Mouse (Mus musculus): ENCODE data around the gene Ttpal. TPM values are rescaled to one million over a fixed set of nuclear protein-coding genes. Genes with fewer than 3 reads are reported as not detected.

Gene Ttpal
- polyA plus RNA-seq, 1 experiment: 4.8 TPM

DNA sequence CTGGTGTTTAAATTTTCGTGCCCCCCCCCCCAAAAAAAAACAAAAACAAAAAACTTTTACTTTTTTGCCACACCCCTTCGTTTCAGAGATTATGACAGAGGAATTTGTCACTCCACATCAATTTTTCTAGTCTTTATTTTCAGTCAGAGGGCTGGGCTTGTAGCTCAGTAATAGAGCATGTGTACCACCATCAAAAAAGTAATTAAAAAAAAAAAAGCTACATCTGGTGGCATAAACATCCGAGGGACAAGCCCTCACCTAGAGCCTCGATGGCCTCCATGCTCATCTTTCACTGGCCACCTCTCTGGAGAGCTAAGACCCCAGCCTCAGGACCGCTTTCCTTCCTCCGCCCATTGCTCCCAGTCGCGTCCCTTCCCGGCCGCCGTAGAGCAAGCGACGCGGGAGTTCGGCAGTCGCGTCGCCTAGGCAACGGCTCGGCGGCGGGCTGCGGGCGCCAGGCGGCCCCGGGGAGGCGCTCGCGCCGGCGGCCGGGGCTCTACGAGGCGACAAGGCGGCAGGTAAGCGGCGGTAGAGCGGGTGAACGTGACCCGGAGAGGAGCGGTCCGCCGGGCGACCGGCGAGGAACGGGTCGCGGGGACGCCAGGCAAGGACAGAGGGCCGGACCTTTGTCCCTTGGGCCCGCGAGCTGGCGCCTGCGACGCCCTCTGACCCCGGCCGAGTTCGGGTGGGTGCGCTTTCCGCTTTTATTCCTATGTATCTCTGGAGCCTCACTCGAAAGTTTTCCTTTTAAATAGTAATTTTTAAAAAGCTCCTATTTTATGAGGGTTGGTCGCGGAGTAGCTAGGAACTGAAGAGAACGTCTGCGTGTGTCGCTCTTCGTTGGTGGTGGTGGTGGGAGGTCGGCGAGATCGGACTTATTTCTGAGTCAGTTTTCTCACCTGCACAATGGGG, 56.1 kb downstream of the Ttpal start, which contains the start of gene Pkig:
Pkig (plus strand) TSS at position 412 of the 912 bp plus-strand sequence.
- peak within 1 kb of the TSS; percentile 96 for H3K4me3 ChIP-seq (ENCODE audit: insufficient read depth, low read depth, low read length)
- H3K4me1 ChIP-seq (ENCODE audit: control insufficient read depth, insufficient read depth, insufficient read length, low read length): peaks cover 25% of the 10 kb centered on the region
- peak within 1 kb of the TSS; percentile 72 for H3K27ac ChIP-seq (replicated peaks; ENCODE audit: low read depth, low read length)

GRCm38 (mm10) chr2:163658941-163659340, 56.8 kb downstream of the Ttpal start:
- peak overlapping the region; percentile 96 for H3K4me3 ChIP-seq (ENCODE audit: insufficient read depth, low read depth, low read length)
- peak overlapping the region; percentile 72 for H3K27ac ChIP-seq (replicated peaks; ENCODE audit: low read depth, low read length)
- peaks cover 25% of the 10 kb centered on the region for H3K4me1 ChIP-seq (ENCODE audit: control insufficient read depth, insufficient read depth, insufficient read length, low read length)

DNA sequence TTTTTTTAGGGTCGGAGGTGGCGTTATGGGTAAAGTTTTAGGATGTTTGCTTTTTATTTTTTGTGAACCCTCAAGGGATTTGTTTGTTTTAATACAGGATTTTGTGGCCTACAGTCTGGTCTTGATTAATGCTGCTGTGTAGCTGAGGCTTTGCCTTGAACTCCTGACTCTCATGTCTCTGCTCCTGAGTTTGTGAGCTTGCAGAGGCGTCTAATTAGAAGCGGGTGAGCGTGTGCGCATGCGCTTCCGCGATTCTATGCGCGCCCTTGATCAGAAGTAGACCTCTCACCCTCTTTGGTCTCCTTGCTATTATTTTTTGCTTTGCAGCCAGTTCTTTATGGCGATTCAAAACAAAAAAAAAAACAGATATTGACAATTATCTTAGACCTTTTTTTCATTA, 57.3 kb downstream of the Ttpal start:
- Histone ChIP-seq H3K4me3 (ENCODE audit: insufficient read depth, low read depth, low read length) (peak overlapping the region; percentile 96), H3K4me1 (ENCODE audit: control insufficient read depth, insufficient read depth, insufficient read length, low read length) (peaks cover 25% of the 10 kb centered on the region), H3K27ac (replicated peaks; ENCODE audit: low read depth, low read length) (peak overlapping the region; percentile 72)

- Histone ChIP-seq H3K4me1 (ENCODE audit: control insufficient read depth, insufficient read depth, insufficient read length, low read length) (peaks cover 25% of the 10 kb centered on the region), H3K4me3 (ENCODE audit: insufficient read depth, low read depth, low read length) (no peak overlapping the region), H3K27ac (replicated peaks; ENCODE audit: low read depth, low read length) (no peak overlapping the region)
These were observed 58.1 kb downstream of the Ttpal start for GRCm38 (mm10) chr2:163660103-163660701.

GRCm38 (mm10) chr2:163661371-163661850, 59.3 kb downstream of the Ttpal start:
- peaks cover 25% of the 10 kb centered on the region for H3K4me1 ChIP-seq (ENCODE audit: control insufficient read depth, insufficient read depth, insufficient read length, low read length)
- H3K4me3 ChIP-seq (ENCODE audit: insufficient read depth, low read depth, low read length): no peak overlapping the region
- 0 out of 2 replicates have a peak overlapping the region, but pooled peaks have one; percentile 6 for H3K27ac ChIP-seq (replicated peaks; ENCODE audit: low read depth, low read length)

GRCm38 (mm10) chr2:163662076-163662475, 60.0 kb downstream of the Ttpal start:
- peak overlapping the region; percentile 46 for H3K27ac ChIP-seq (replicated peaks; ENCODE audit: low read depth, low read length)
- peaks cover 25% of the 10 kb centered on the region for H3K4me1 ChIP-seq (ENCODE audit: control insufficient read depth, insufficient read depth, insufficient read length, low read length)
- no peak overlapping the region for H3K4me3 ChIP-seq (ENCODE audit: insufficient read depth, low read depth, low read length)

DNA sequence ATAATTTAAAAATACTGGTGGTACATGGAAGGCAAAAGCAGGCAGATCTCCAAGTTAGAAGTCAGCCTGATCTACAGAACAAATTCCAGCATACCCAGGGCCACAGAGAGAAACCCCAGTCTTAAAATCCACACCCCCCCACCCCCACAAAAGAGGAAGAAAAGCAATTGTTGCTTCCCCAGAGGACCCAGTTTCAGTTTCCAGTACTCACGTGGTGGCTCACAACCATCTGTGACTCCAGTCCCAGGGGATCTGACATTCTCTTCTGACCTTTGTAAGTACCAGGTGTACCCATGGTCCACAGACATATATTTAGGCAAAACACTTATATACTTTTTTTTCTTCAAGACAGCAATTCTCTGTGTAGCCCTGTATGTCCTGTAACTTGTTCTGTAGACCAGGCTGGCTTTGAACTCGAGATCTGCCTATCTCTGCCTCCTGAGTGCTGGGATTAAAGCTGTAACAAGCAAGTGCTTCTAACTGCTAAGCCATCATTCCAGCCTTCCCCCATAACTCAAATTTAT, 60.6 kb downstream of the Ttpal start:
- H3K4me3 ChIP-seq (ENCODE audit: insufficient read depth, low read depth, low read length): no peak overlapping the region
- H3K27ac ChIP-seq (replicated peaks; ENCODE audit: low read depth, low read length): 0 out of 2 replicates have a peak overlapping the region, but pooled peaks have one; percentile 12
- H3K4me1 ChIP-seq (ENCODE audit: control insufficient read depth, insufficient read depth, insufficient read length, low read length): peaks cover 25% of the 10 kb centered on the region

DNA sequence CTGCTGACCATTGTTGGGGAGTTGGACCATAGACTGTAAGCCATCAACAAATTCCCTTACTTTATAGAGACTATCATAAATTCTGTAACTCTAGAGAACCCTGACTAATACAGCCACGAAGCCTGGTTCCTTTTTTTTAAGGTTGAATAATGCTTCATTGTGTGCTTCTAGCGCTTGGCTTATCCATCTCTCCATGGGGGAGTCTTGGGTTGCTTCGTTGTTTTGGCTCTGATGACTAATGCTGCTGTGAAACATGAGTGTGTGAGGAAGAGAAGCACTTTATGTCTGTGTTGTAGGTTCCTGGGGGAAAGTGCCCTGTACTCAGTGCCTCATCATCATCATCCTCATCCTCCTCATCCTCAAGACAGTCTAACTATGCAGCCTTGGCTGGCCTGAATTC, 61.8 kb downstream of the Ttpal start:
- no peak overlapping the region for H3K27ac ChIP-seq (replicated peaks; ENCODE audit: low read depth, low read length)
- no peak overlapping the region for H3K4me3 ChIP-seq (ENCODE audit: insufficient read depth, low read depth, low read length)
- H3K4me1 ChIP-seq (ENCODE audit: control insufficient read depth, insufficient read depth, insufficient read length, low read length): peaks cover 25% of the 10 kb centered on the region

DNA sequence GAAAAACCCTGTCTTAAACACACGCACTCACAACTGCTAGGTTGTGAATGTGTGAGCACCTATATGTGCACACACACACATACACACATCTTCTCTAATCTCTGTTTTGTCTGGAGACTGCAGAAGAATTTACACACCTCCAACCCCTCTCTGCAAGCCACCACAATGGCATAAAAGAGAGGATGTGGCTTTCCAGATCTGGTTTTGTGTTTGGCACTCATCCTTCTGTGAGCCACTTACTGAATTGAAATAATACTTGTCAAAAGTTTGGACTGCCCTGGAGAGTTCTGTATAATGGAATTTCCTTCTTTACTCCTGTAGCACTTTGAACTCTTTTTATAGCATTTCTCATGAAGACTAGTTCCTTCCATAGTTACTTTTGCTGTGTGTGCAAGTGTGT, 64.9 kb downstream of the Ttpal start:
- peaks cover 8% of the 10 kb centered on the region for H3K4me1 ChIP-seq (ENCODE audit: control insufficient read depth, insufficient read depth, insufficient read length, low read length)
- H3K27ac ChIP-seq (replicated peaks; ENCODE audit: low read depth, low read length): no peak overlapping the region
- H3K4me3 ChIP-seq (ENCODE audit: insufficient read depth, low read depth, low read length): no peak overlapping the region

Other genes with a start within 250 kb of the Ttpal start
- 1.1 and 5.7 TPM in 2 replicates for gene Jph2, start 204.3 kb upstream of the Ttpal start, polyA plus RNA-seq (2012; ENCODE audit: insufficient read depth, insufficient read length, missing spikeins)
- gene Oser1, start 177.6 kb upstream of the Ttpal start, polyA plus RNA-seq (2012; ENCODE audit: insufficient read depth, insufficient read length, missing spikeins): 22.5 and 24.0 TPM in 2 replicates
- gene Gdap1l1, start 163.8 kb upstream of the Ttpal start, polyA plus RNA-seq (2012; ENCODE audit: insufficient read depth, insufficient read length, missing spikeins): not detected in 2 replicates
- gene Fitm2, start 129.7 kb upstream of the Ttpal start, polyA plus RNA-seq (2012; ENCODE audit: insufficient read depth, insufficient read length, missing spikeins): 70.9 and 77.8 TPM in 2 replicates
- gene R3hdml, start 110.0 kb upstream of the Ttpal start, polyA plus RNA-seq (2012; ENCODE audit: insufficient read depth, insufficient read length, missing spikeins): not detected in 2 replicates
- gene Hnf4a, start 95.5 kb upstream of the Ttpal start, polyA plus RNA-seq (2012; ENCODE audit: insufficient read depth, insufficient read length, missing spikeins): not detected in 2 replicates
- 113 and 134 TPM in 2 replicates for gene Serinc3, start 42.8 kb downstream of the Ttpal start, polyA plus RNA-seq (2012; ENCODE audit: insufficient read depth, insufficient read length, missing spikeins)
- gene Pkig, start 56.1 kb downstream of the Ttpal start, polyA plus RNA-seq (2012; ENCODE audit: insufficient read depth, insufficient read length, missing spikeins): 9.5 and 19.7 TPM in 2 replicates
- 0.88 TPM in 1 of 2 replicates, not detected in the other for gene Ada, start 147.9 kb downstream of the Ttpal start, polyA plus RNA-seq (2012; ENCODE audit: insufficient read depth, insufficient read length, missing spikeins)
- 0.88 and 0.99 TPM in 2 replicates for gene Ccn5, start 218.5 kb downstream of the Ttpal start, polyA plus RNA-seq (2012; ENCODE audit: insufficient read depth, insufficient read length, missing spikeins)